Mouse (Mus musculus) olfactory bulb, adult 2 months (tissue): ENCODE results near the gene Dpep3.

Source experiments
- CTCF ChIP-seq: fragments of 200-500 bp; IDR thresholded peaks from 2 replicates; pipeline ENCODE4 v1.5.1; 2012; ENCODE audit warnings: low read depth, mild to moderate bottlenecking, low read length, moderate library complexity; ENCODE audit not compliant: insufficient read depth
- POLR2A ChIP-seq: fragments of 200-500 bp; IDR thresholded peaks from 2 replicates; pipeline ENCODE4 v1.6.1; 2012; ENCODE audit warnings: mild to moderate bottlenecking, low read depth, low read length, moderate library complexity; ENCODE audit not compliant: insufficient read depth

DNA sequence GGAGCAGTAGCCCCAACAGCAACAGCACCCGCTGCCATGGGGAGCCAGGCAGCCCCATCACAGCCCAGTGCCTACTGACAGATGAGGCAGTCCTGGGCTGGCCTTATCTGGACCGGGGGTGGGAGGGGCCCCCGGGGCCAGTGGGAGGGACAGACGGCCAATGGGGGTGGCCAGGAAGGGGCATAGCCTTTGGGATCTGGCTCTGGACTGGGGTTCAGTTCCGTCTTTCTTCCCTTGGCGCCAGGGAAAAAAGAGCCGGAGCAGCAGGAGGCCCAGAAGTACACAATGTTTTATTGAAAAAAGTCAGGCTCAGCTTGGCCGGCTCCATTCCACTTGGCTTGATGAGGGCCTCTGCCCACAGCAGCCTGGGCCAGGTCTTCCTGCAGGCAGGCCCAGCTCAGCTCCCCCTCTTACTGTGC, 35.9 kb downstream of the Dpep3 start, which contains the start of gene Lcat:
- TF ChIP-seq CTCF (no peak), POLR2A (no peak)
